Mouse (Mus musculus): ENCODE measurements around the gene Apool.

GRCm38 (mm10) chrX:112320273-112320672, 9.1 kb downstream of the Apool start:
- TF ChIP-seq CTCF (IDR thresholded peaks at IDR 0.05; ENCODE audit: low read depth, low read length) (no peak), POLR2A (IDR thresholded peaks at IDR 0.05; ENCODE audit: insufficient read depth, low read length) (no peak), EP300 (IDR thresholded peaks at IDR 0.05; ENCODE audit: insufficient read depth, low read depth, low read length) (no peak)
